Mouse (Mus musculus) mouse trophoblast stem cell (cell line): ENCODE data around the gene Immp2l.
"Not testable (repeated sequence)": the region's sequence is repeated elsewhere in the genome, so short reads cannot be mapped to it uniquely, and the experiment has no call there.

Experiments used
- in situ Hi-C, 2 experiments: fragments of 300-500 bp; cut with MseI, MboI; formaldehyde crosslinking; loops; 2 replicates in 1 of 2; 3 replicates in 1 of 2; pipeline ENCODE4 v1.15.1; 2025

Immp2l gene

GRCm38 (mm10) chr12:41649826-41650541, 626.1 kb downstream of the Immp2l start:
- in situ Hi-C loops, result no loop called here

DNA sequence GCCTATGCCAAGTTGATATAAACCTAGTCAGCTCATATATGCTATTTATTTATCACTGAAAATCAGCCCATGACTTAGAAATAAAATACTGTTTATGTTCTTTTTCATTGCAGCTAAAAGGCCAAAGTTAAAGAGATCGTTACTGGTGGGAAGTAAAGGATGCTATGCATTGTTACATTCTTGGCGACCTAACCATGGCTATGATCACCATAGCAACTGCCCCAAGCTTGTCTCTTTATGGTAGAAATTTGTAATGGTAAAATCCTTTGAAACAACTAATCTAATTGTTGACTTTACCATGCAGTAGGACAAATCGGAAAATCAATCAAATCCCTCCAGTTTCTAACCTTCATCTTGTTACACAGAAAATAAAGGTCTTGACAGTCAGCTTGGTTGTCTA, 644.4 kb downstream of the Immp2l start:
- in situ Hi-C loops, result no loop called here

DNA sequence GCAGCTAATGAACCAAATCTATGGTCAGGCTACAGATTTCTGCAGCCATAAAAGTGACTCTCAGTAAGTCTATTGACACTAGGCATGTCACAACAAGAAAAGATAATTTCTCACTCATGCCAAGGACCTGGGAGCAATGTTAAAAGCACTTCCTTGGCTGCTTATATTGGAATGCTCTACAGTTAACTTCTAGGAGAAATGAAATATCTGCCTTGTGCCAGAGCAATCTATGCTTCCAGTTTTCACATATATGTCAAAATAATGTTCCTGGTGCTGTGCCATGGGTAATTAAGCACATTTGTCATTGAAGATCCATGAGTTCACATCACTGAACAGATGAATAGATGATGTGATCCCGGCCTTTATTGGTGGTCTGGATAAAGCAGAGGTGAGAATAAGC, 645.6 kb downstream of the Immp2l start:
- in situ Hi-C loops, result no loop called here

GRCm38 (mm10) chr12:41674861-41675260, 651.0 kb downstream of the Immp2l start:
- in situ Hi-C loops, result no loop called here

- in situ Hi-C loops, result no loop called here
These were observed 656.3 kb downstream of the Immp2l start for GRCm38 (mm10) chr12:41680141-41680540.

DNA sequence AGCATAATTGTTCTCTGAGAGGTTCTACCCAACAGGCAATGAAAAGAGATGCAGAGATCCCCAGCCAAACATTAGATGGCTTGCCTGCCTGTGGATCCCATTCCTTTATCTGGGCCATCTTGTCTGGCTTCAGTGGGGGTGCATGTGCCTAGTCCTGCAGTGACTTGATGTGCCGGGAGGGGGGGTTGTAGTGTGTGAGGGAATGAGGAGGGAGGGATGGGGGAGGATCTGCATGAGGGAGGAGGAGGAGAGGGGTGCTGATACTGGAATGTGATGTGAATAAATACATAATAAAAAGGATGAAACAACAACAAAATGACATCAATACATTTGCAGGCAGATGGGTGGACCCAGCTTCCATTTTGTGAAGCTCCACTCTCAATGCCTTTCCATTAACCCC, 658.3 kb downstream of the Immp2l start:
- in situ Hi-C loops, result no loop called here

- in situ Hi-C loops, result no loop called here
These were observed 665.9 kb downstream of the Immp2l start for GRCm38 (mm10) chr12:41689809-41690208.

DNA sequence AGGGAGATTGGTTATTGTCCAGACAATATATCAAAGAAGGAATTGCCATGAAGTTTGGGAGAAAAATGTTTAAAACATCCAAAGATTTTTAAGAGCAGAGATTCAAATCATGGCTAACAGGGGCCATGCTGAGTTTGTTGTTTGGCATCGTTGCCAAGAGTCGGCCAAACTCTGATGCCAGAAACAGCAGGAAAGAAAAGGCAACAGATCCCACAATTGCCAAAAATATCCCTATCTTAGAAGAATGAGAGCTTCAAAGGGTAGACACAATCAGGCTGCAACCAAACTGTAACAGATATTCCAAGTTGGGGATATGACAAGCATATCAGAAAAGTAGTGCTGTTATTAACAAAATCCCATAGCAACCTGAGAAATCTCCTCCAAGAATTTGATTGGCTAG, 686.7 kb downstream of the Immp2l start:
- in situ Hi-C loops, result no loop called here

DNA sequence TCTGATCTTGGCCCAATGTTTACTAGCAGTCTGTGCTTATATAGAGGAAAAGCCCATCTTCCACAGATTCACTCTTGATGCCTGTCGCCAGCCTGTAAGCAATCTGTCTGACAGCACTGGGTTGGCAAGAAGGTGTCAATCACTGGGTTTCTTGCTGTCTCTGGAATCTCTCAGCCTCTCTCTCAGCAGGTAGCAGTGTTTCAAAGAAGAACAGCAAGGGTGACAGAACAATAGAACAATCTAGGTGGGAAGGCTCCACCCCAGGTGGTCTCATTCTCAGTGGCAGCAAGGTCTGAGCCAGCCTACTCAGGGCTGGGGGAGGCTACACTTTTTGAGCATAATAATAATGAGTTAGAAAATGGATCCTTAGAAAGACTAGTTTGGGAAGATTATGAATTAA, 693.1 kb downstream of the Immp2l start:
- in situ Hi-C loops, result no loop called here

DNA sequence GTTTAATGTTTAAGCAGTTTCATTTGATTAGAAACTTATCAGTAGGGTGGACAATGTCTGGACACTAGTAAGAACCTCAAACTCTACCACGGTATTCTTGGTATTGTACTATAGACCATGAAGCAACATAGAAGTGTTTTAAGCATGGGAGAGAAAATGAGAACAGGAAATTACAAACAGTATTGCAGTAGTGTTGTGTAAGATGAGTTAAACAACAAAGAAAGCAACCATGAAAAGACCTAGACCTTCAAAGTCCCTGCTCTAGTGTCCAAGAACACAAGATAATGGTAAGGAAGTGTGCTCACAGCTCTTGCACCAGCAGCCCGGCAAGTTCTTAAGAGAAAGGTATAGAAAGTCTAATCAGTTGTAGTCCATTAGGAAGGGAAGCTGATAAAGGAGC, 700.7 kb downstream of the Immp2l start:
- in situ Hi-C loops, result no loop called here

- in situ Hi-C loops, result no loop called here
These were observed 702.8 kb downstream of the Immp2l start for GRCm38 (mm10) chr12:41726720-41727119.

GRCm38 (mm10) chr12:41727221-41727620, 703.3 kb downstream of the Immp2l start:
- in situ Hi-C loops, result no loop called here

- in situ Hi-C loops, result no loop called here
These were observed 704.0 kb downstream of the Immp2l start for GRCm38 (mm10) chr12:41727764-41728338.

DNA sequence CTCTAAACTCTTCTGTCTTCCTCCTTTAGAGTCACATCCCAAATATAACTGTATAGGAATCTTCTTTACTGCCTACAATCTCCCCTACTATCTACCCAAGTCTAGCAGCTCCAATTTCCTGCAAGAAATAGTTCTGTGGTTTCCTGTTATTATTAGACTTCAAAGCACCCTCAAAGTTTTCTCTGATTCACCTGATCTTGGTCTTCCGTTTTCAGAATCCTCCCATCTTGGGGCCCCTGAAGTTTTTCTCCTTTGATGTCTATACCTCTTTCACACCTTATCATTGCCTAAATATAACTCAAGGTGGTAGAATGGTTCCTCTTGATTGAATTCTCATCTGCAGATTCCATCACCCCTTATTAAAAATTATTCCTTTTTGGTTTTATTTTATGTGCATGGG, 704.6 kb downstream of the Immp2l start:
- in situ Hi-C loops, result no loop called here

DNA sequence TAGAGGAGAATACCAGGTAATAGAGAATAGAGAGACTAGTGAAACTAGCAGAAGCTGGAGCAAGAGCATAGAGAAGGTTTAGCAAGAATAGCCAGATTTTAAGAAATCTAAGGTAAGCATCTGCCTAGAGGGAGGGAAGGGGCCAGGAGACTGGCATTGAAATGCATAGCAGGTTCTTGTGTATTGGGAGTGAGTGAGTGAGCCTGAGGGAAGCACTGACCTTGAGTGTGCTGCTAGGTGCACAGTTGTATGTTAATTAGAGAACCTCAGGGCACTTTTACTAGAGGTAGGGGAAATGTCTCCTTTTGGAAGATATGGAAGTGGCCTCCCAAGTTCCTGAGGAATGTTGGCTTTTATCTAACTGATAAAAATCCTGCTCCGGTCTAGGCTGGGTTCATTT, 705.9 kb downstream of the Immp2l start:
- in situ Hi-C loops, result no loop called here

GRCm38 (mm10) chr12:41733168-41733567, 709.3 kb downstream of the Immp2l start:
- in situ Hi-C loops, result no loop called here

- in situ Hi-C loops, result no loop called here
These were observed 719.0 kb downstream of the Immp2l start for GRCm38 (mm10) chr12:41742887-41743286.

GRCm38 (mm10) chr12:41763396-41763795, 739.5 kb downstream of the Immp2l start:
- in situ Hi-C loops, result no loop called here

DNA sequence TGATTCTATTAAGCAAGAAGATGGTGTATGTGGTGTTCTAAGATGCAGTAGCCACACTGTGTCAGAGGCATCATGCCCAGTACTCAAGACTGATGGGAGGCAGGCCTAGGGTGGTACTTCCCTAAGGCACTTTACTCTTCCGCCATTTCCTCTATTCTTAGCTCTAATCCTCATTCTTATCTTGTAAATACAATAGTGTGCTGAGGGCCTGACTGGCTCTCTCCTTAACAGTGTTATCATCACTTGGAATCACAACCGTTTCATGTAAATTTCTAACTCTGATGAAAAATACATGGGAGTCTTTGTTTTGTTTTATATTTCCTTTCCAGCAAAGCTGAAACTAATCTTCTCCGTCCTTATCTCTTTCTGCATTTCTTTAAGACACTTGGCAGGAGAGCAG, 750.1 kb downstream of the Immp2l start:
- in situ Hi-C loops, result no loop called here

GRCm38 (mm10) chr12:41774623-41775323, 750.9 kb downstream of the Immp2l start:
- in situ Hi-C loops, result no loop called here

GRCm38 (mm10) chr12:41777762-41778161, 753.9 kb downstream of the Immp2l start:
- in situ Hi-C loops, result not testable (repeated sequence)

- in situ Hi-C loops, result not testable (repeated sequence)
These were observed 769.8 kb downstream of the Immp2l start for GRCm38 (mm10) chr12:41793681-41794080.

DNA sequence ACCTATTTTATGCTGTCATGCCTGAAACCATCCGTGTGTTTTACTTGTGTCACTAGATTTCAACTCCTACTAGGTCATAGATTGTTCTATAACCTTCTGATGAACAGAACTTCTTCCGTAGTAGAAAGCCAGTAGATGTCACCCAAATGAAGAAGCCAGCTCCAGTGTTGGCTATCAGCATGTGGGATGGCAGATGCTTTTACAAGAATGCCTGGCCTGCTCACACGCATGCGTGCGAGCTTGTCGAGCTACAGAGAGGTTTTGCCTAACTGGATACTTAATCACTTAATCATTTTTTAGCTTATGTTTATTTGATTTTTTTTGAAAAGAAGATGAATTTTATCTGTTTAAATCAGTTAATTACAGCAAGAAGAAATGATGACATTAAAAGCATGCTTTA, 805.6 kb downstream of the Immp2l start:
- in situ Hi-C loops, result no loop called here
